13 mouse cellular contexts compared by ENCODE assay signal in genomic region chr3:41365145-41365830, GRCm38 (mm10).
DNase-seq lines count a peak whose midpoint lies in the region; ATAC-seq lines count a peak whose summit lies in the region.
"Had no signal": no experiment of that assay in that cellular context is flagged by ENCODE, and none has a peak within 500 bp of the region (broad histone marks: within the 10 kb centered on the region; RNA-seq: fewer than 3 reads in every experiment).

No protein-coding gene starts in this region.

- no peaks in the 10 kb centered on the region for H3K36me3 ChIP-seq in liver, embryonic 11.5 days (ENCODE audit: control insufficient read depth, insufficient read depth, low read length)
- H3K36me3 ChIP-seq: embryonic facial prominence, embryonic 15.5 days; neural tube, embryonic 13.5 days had no signal

- no peak overlapping the region for H3K9ac ChIP-seq in liver, embryonic 11.5 days (ENCODE audit: low read depth, low read length)
- H3K9ac ChIP-seq: embryonic facial prominence, embryonic 15.5 days; liver, embryonic 14.5 days; neural tube, embryonic 13.5 days had no signal

- no peaks in the 10 kb centered on the region for H3K9me3 ChIP-seq in liver, embryonic 11.5 days (ENCODE audit: control insufficient read depth, low read length)
- H3K9me3 ChIP-seq: embryonic facial prominence, embryonic 15.5 days; neural tube, embryonic 13.5 days had no signal

- 66% methylated on average over 8 of the region's 8 CpGs for WGBS in liver, embryonic 11.5 days

- H3K4me2 ChIP-seq in liver, embryonic 11.5 days = no peak overlapping the region
- H3K4me2 ChIP-seq: embryonic facial prominence, embryonic 15.5 days; neural tube, embryonic 13.5 days had no signal

- no peaks in the 10 kb centered on the region for H3K4me1 ChIP-seq in liver, embryonic 11.5 days (replicated peaks; ENCODE audit: control insufficient read depth, insufficient read depth, low read length)
- H3K4me1 ChIP-seq: neural tube, embryonic 13.5 days had no signal

- no peak overlapping the region for H3K27ac ChIP-seq in liver, embryonic 11.5 days (ENCODE audit: low read depth, low read length)
- H3K27ac ChIP-seq: embryonic facial prominence, embryonic 15.5 days; kidney, postnatal 0 days; liver, embryonic 14.5 days; neural tube, embryonic 13.5 days had no signal

- ATAC-seq in liver, embryonic 11.5 days (replicated peaks; ENCODE audit: low FRiP score) = peak; percentile 53; the same call in 1 of the 2 replicates
- ATAC-seq: CD4-positive, CD25-positive, alpha-beta regulatory T cell, adult 4 months; midbrain, embryonic 16.5 days had no signal

- H3K27me3 ChIP-seq in liver, embryonic 11.5 days (replicated peaks; ENCODE audit: control insufficient read depth, insufficient read depth, low read length) = no peaks in the 10 kb centered on the region
- H3K27me3 ChIP-seq: embryonic facial prominence, embryonic 15.5 days; neural tube, embryonic 13.5 days had no signal

- DNase-seq in heart, adult 11 months = peak; percentile 64
- no peak for DNase-seq in heart, postnatal 36 days
- DNase-seq in liver, embryonic 11.5 days (ENCODE audit: low spot score) = no peak
- DNase-seq in liver = no peak
- DNase-seq in fibroblast of lung, adult 2 months (ENCODE audit: low read depth) = peak; percentile 51
- DNase-seq in ovary, postnatal 14 days (ENCODE audit: low spot score) = no peak
- no peak for DNase-seq in cerebellum, postnatal 10 days

- H3K4me3 ChIP-seq in liver, embryonic 11.5 days (ENCODE audit: low read depth, low read length) = no peak overlapping the region
- H3K4me3 ChIP-seq: embryonic facial prominence, embryonic 15.5 days; neural tube, embryonic 13.5 days had no signal

- intact Hi-C loops in heart, postnatal 36 days (cut with DNase I) = loop anchor here (5.0 kb wide), 3 partner anchors 42 to 197 kb away; no protein-coding TSS in a partner anchor

Comparison
In these comparisons a context has a peak if more than half of its experiments do, and no peak if none do; other contexts are left out.
1. DNase-seq: peak in heart, adult 11 months (single experiment) and fibroblast of lung, adult 2 months (single experiment); none in heart, postnatal 36 days (0 of 2), liver, embryonic 11.5 days (single experiment), liver (single experiment), ovary, postnatal 14 days (single experiment) and cerebellum, postnatal 10 days (0 of 2).